Mouse (Mus musculus) MEL (cell line): Measurements from ENCODE around the gene Plbd2.

Experiments used
- CHD1 ChIP-seq: IDR thresholded peaks from 2 replicates; pipeline ENCODE4 v1.6.1; 2012; ENCODE audit warnings: low read depth, mild to moderate bottlenecking, inconsistent platforms, low read length, improper control_type of control experiment
- CTCF ChIP-seq, 3 experiments: IDR thresholded peaks in 2 of 3; conservative IDR thresholded peaks in 1 of 3; 2 replicates each; pipeline ENCODE4 v1.5.1; 2011 to 2012; ENCODE audit warnings: low read length in 3 of 3, low read depth in 2 of 3, mild to moderate bottlenecking in 2 of 3, improper control_type of control experiment in 1 of 3, inconsistent platforms in 1 of 3, mixed read lengths in 1 of 3, moderate library complexity in 1 of 3; ENCODE audit not compliant: control insufficient read depth in 1 of 3, insufficient read depth in 1 of 3, poor library complexity in 1 of 3, severe bottlenecking in 1 of 3
- MAZ ChIP-seq: IDR thresholded peaks from 2 replicates; pipeline ENCODE4 v1.6.1; 2012; ENCODE audit warnings: low read depth, mild to moderate bottlenecking, inconsistent platforms, low read length, improper control_type of control experiment
- POLR2A ChIP-seq, 2 experiments: IDR thresholded peaks; 2 replicates each; pipeline ENCODE4 v1.6.1; 2011 to 2012; ENCODE audit warnings: low read length in 2 of 2, mild to moderate bottlenecking in 2 of 2, control low read depth in 1 of 2, improper control_type of control experiment in 1 of 2, low read depth in 1 of 2, moderate library complexity in 1 of 2; ENCODE audit not compliant: control insufficient read depth in 1 of 2, insufficient read depth in 1 of 2, poor library complexity in 1 of 2
- TBP ChIP-seq: IDR thresholded peaks from 2 replicates; pipeline ENCODE4 v1.8.0; 2011; ENCODE audit warnings: low read depth, low read length, improper control_type of control experiment
- TCF12 ChIP-seq: IDR thresholded peaks from 2 replicates; pipeline ENCODE4 v1.6.1; 2014; ENCODE audit warnings: low read depth, mild to moderate bottlenecking, inconsistent platforms, low read length, improper control_type of control experiment, moderate library complexity
- USF1 ChIP-seq: IDR thresholded peaks from 2 replicates; pipeline ENCODE4 v1.6.1; 2014; ENCODE audit warnings: low read depth, mild to moderate bottlenecking, inconsistent platforms, low read length, improper control_type of control experiment, moderate library complexity

GRCm38 (mm10) chr5:120438469-120438868 lies 65.0 kb downstream of the Plbd2 start:
- TF ChIP-seq CTCF (IDR thresholded peaks at IDR 0.05 in 2 of 3, conservative IDR thresholded peaks at IDR 0.05 in 1 of 3; ENCODE audit: control insufficient read depth in 1 of 3, insufficient read depth in 1 of 3, low read depth in 2 of 3, low read length in 3 of 3, poor library complexity in 1 of 3, severe bottlenecking in 1 of 3) (no peak), USF1 (no peak), MAZ (no peak), TBP (no peak), CHD1 (no peak), POLR2A (IDR thresholded peaks at IDR 0.05; ENCODE audit: control insufficient read depth in 1 of 2, insufficient read depth in 1 of 2, low read depth in 1 of 2, low read length in 2 of 2, poor library complexity in 1 of 2) (no peak), TCF12 (no peak)
